Mouse (Mus musculus): ENCODE results near the gene Prss36. TPM values are rescaled to one million over a fixed set of nuclear protein-coding genes. Genes with fewer than 3 reads are reported as not detected.

Gene Prss36
- polyA plus RNA-seq, 1 experiment from 2014 or later: 8.2 TPM

DNA sequence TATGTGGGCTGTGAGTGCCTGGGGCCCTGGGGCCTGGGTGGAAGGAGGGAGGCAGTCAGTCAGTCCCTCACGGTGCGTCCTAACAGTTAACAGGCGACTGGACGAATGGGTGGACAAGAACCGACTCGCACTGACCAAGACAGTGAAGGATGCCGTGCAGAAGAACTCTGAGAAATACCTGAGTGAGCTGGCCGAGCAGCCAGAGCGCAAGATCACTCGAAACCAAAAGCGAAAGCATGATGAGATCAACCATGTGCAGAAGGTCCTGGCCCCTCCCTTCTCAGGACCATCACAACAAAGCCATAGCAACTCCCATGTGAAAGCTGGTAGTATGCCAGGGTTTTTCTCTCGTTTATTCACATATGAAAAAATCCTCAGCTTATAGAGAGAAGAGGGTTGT is 31.2 kb downstream of the Prss36 start:
- Histone ChIP-seq H3K4me2 (replicated peaks) (no peak overlapping the region), H3K4me1 (replicated peaks) (0 out of 2 replicates have a peak, but pooled peaks cover 3% of the 10 kb centered on the region), H3K9ac (no peak overlapping the region), H3K27ac (no peak overlapping the region), H3K36me3 (peaks cover 6% of the 10 kb centered on the region), H3K4me3 (replicated peaks) (no peak overlapping the region), H3K27me3 (replicated peaks) (no peaks in the 10 kb centered on the region), H3K9me3 (no peaks in the 10 kb centered on the region)
- ATAC-seq: no peak
- WGBS: 87% methylated on average over 12 of the region's 12 CpGs

- Histone ChIP-seq H3K36me3 (peaks cover 20% of the 10 kb centered on the region), H3K9ac (peak overlapping the region; percentile 80)
- 15% methylated on average over 4 of the region's 4 CpGs for WGBS
Measured at GRCm38 (mm10) chr7:127912938-127913337, 33.6 kb downstream of the Prss36 start.

GRCm38 (mm10) chr7:127912190-127912871 is 34.2 kb downstream of the Prss36 start, which contains the start of gene Kat8:
Gene Kat8 (plus strand): TSS chr7:127912516.
- peak; percentile 98 for ATAC-seq

More at GRCm38 (mm10) chr7:127912938-127913337, 33.6 kb downstream of the Prss36 start:
- Histone ChIP-seq H3K4me2 (replicated peaks) (peak overlapping the region; percentile 66), H3K4me1 (replicated peaks) (0 out of 2 replicates have a peak, but pooled peaks cover 6% of the 10 kb centered on the region), H3K9me3 (no peaks in the 10 kb centered on the region), H3K27ac (peak overlapping the region; percentile 80; the same call in 1 of the 2 replicates), H3K4me3 (replicated peaks) (peak overlapping the region; percentile 75), H3K27me3 (replicated peaks) (no peaks in the 10 kb centered on the region)
- ATAC-seq: no peak

GRCm38 (mm10) chr7:127908656-127909055 is 37.9 kb downstream of the Prss36 start:
- H3K9ac ChIP-seq: no peak overlapping the region
- 88% methylated on average over 4 of the region's 4 CpGs for WGBS
- H3K9me3 ChIP-seq: no peaks in the 10 kb centered on the region
- no peak overlapping the region for H3K27ac ChIP-seq
- no peaks in the 10 kb centered on the region for H3K27me3 ChIP-seq (replicated peaks)
- H3K4me1 ChIP-seq (replicated peaks): peaks cover 19% of the 10 kb centered on the region
- no peak overlapping the region for H3K4me2 ChIP-seq (replicated peaks)
- no peak for ATAC-seq
- H3K4me3 ChIP-seq (replicated peaks): no peak overlapping the region
- peaks cover 37% of the 10 kb centered on the region for H3K36me3 ChIP-seq

More at GRCm38 (mm10) chr7:127912190-127912871, 34.2 kb downstream of the Prss36 start, which contains the start of gene Kat8:
- 0 out of 2 replicates have a peak, but pooled peaks cover 6% of the 10 kb centered on the region for H3K4me1 ChIP-seq (replicated peaks)
- H3K4me3 ChIP-seq (replicated peaks): peak within 1 kb of the TSS; percentile 75
- no peaks in the 10 kb centered on the region for H3K9me3 ChIP-seq
- H3K4me2 ChIP-seq (replicated peaks): peak within 1 kb of the TSS; percentile 66
- H3K27me3 ChIP-seq (replicated peaks): no peaks in the 10 kb centered on the region
- 1% methylated on average over 40 of the region's 40 CpGs for WGBS
- H3K36me3 ChIP-seq: peaks cover 26% of the 10 kb centered on the region
- H3K9ac ChIP-seq: peak within 1 kb of the TSS; percentile 80
- H3K27ac ChIP-seq: peak within 1 kb of the TSS; percentile 80

- Histone ChIP-seq H3K9ac (no peak overlapping the region), H3K36me3 (peaks cover 37% of the 10 kb centered on the region), H3K9me3 (no peaks in the 10 kb centered on the region), H3K27me3 (replicated peaks) (no peaks in the 10 kb centered on the region), H3K4me2 (replicated peaks) (no peak overlapping the region), H3K4me1 (replicated peaks) (peaks cover 16% of the 10 kb centered on the region), H3K4me3 (replicated peaks) (no peak overlapping the region), H3K27ac (no peak overlapping the region)
- ATAC-seq: no peak
- WGBS: 95% methylated on average over 12 of the region's 12 CpGs
Measured at GRCm38 (mm10) chr7:127907939-127908338, 38.6 kb downstream of the Prss36 start.

GRCm38 (mm10) chr7:127903971-127904796 is 42.3 kb downstream of the Prss36 start, which contains the start of gene Bckdk:
Gene Bckdk (plus strand): TSS chr7:127904082.
- peak within 1 kb of the TSS; percentile 84 for H3K27ac ChIP-seq
- peak within 1 kb of the TSS; percentile 80 for H3K4me2 ChIP-seq (replicated peaks)
- peaks cover 20% of the 10 kb centered on the region for H3K4me1 ChIP-seq (replicated peaks)
- ATAC-seq: peak; percentile 86
- H3K27me3 ChIP-seq (replicated peaks): no peaks in the 10 kb centered on the region
- 5% methylated on average over 38 of the region's 38 CpGs for WGBS
- H3K4me3 ChIP-seq (replicated peaks): peak within 1 kb of the TSS; percentile 77
- peak within 1 kb of the TSS; percentile 92 for H3K9ac ChIP-seq
- H3K36me3 ChIP-seq: peaks cover 31% of the 10 kb centered on the region
- no peaks in the 10 kb centered on the region for H3K9me3 ChIP-seq

DNA sequence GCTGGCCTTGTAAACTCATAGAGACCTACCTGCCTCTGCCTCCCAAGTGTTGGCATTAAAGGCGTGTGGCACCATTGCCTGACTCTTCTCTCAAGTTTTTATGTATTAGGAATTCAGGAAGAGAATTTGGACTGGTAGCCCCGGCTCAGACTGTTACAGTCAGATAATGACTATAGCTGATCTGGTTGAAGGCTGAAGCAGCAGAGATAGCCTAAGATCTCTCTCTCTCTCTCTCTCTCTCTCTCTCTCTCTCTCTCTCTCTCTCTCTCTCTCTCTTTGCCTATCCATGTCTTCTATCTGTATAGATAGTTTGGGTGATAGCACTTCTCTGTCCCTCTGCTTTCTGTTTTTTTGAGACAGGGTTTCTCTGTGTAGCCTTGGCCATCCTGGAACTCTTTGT is 44.8 kb downstream of the Prss36 start:
- H3K4me1 ChIP-seq (replicated peaks): peaks cover 20% of the 10 kb centered on the region
- H3K27ac ChIP-seq: no peak overlapping the region
- H3K4me3 ChIP-seq (replicated peaks): no peak overlapping the region
- WGBS: 78% methylated on average over 2 of the region's 2 CpGs
- H3K36me3 ChIP-seq: peaks cover 14% of the 10 kb centered on the region
- H3K27me3 ChIP-seq (replicated peaks): no peaks in the 10 kb centered on the region
- H3K4me2 ChIP-seq (replicated peaks): no peak overlapping the region
- H3K9me3 ChIP-seq: no peaks in the 10 kb centered on the region
- H3K9ac ChIP-seq: no peak overlapping the region
- ATAC-seq: no peak

GRCm38 (mm10) chr7:127899997-127900396 is 46.5 kb downstream of the Prss36 start:
- H3K27ac ChIP-seq: peak overlapping the region; percentile 90
- H3K27me3 ChIP-seq (replicated peaks): no peaks in the 10 kb centered on the region
- no peak overlapping the region for H3K9ac ChIP-seq
- peak overlapping the region; percentile 41 for H3K4me2 ChIP-seq (replicated peaks)
- WGBS: 31% methylated on average over 7 of the region's 7 CpGs
- peaks cover 15% of the 10 kb centered on the region for H3K4me1 ChIP-seq (replicated peaks)
- no peaks in the 10 kb centered on the region for H3K9me3 ChIP-seq
- no peak overlapping the region for H3K4me3 ChIP-seq (replicated peaks)
- H3K36me3 ChIP-seq: no peaks in the 10 kb centered on the region
- peak; percentile 42 for ATAC-seq

GRCm38 (mm10) chr7:127898179-127898956 is 48.2 kb downstream of the Prss36 start:
- Histone ChIP-seq H3K9ac (no peak overlapping the region), H3K36me3 (no peaks in the 10 kb centered on the region), H3K27me3 (replicated peaks) (no peaks in the 10 kb centered on the region), H3K27ac (peak overlapping the region; percentile 90), H3K4me3 (replicated peaks) (no peak overlapping the region), H3K4me2 (replicated peaks) (peak overlapping the region; percentile 41; the same call in 1 of the 2 replicates), H3K9me3 (no peaks in the 10 kb centered on the region), H3K4me1 (replicated peaks) (peaks cover 15% of the 10 kb centered on the region)
- ATAC-seq: 0 out of 2 replicates have a peak, but pooled peaks have one; percentile 26
- WGBS: 31% methylated on average over 10 of the region's 10 CpGs

GRCm38 (mm10) chr7:127897542-127897941 is 49.0 kb downstream of the Prss36 start:
- no peak overlapping the region for H3K9ac ChIP-seq
- H3K27me3 ChIP-seq (replicated peaks): no peaks in the 10 kb centered on the region
- ATAC-seq: no peak
- H3K27ac ChIP-seq: no peak overlapping the region
- H3K4me3 ChIP-seq (replicated peaks): no peak overlapping the region
- H3K9me3 ChIP-seq: no peaks in the 10 kb centered on the region
- 84% methylated on average over 7 of the region's 7 CpGs for WGBS
- no peak overlapping the region for H3K4me2 ChIP-seq (replicated peaks)
- H3K36me3 ChIP-seq: peaks cover 4% of the 10 kb centered on the region; the same call in 1 of the 2 replicates
- peaks cover 15% of the 10 kb centered on the region for H3K4me1 ChIP-seq (replicated peaks)

- ATAC-seq: no peak
- H3K9me3 ChIP-seq: no peaks in the 10 kb centered on the region
- H3K27me3 ChIP-seq (replicated peaks): no peaks in the 10 kb centered on the region
- H3K27ac ChIP-seq: no peak overlapping the region
- peaks cover 4% of the 10 kb centered on the region; the same call in 1 of the 2 replicates for H3K36me3 ChIP-seq
- H3K4me2 ChIP-seq (replicated peaks): no peak overlapping the region
- no peak overlapping the region for H3K4me3 ChIP-seq (replicated peaks)
- WGBS: 66% methylated on average over 13 of the region's 13 CpGs
- peaks cover 15% of the 10 kb centered on the region for H3K4me1 ChIP-seq (replicated peaks)
- no peak overlapping the region for H3K9ac ChIP-seq
Measured at GRCm38 (mm10) chr7:127896384-127896783, 50.1 kb downstream of the Prss36 start.
